Mouse (Mus musculus) G1E (cell line): ENCODE data around the gene Ell2. TPM values are rescaled to one million over a fixed set of nuclear protein-coding genes. Genes with fewer than 3 reads are reported as not detected.

Experiments used
- ATAC-seq: 2 replicates; pipeline ENCODE4 v1.8.0; 2016; ENCODE audit warnings: mild to moderate bottlenecking; ENCODE audit not compliant: insufficient number of reproducible peaks, poor library complexity, low FRiP score, severe bottlenecking; ENCODE audit errors: extremely low read depth
- DNase-seq: peaks from one replicate; pipeline ENCODE4 v3.0.0; 2012; ENCODE audit warnings: low spot score
- H3K27me3 ChIP-seq: 2 replicates; pipeline ENCODE4 v1.6.1; 2012; ENCODE audit warnings: mild to moderate bottlenecking, low read length, inconsistent platforms; ENCODE audit not compliant: insufficient read depth
- H3K36me3 ChIP-seq: replicated peaks from 2 replicates; pipeline ENCODE3; 2012; ENCODE audit warnings: mild to moderate bottlenecking, inconsistent platforms
- H3K4me1 ChIP-seq: 2 replicates; pipeline ENCODE4 v1.6.1; 2012; ENCODE audit warnings: low read depth, low read length, inconsistent platforms, mixed read lengths; ENCODE audit not compliant: insufficient read depth
- H3K4me3 ChIP-seq: 2 replicates; pipeline ENCODE4 v1.5.1; 2012; ENCODE audit warnings: low read depth, mild to moderate bottlenecking, inconsistent platforms, low read length, moderate library complexity, mixed read lengths
- H3K9me3 ChIP-seq: replicated peaks from 2 replicates; pipeline ENCODE4 v1.6.1; 2012; ENCODE audit warnings: inconsistent platforms
- CTCF ChIP-seq: IDR thresholded peaks from 2 replicates; pipeline ENCODE4 v1.5.1; 2012; ENCODE audit warnings: low read depth, low read length, inconsistent platforms, mixed read lengths
- GATA1 ChIP-seq: IDR thresholded peaks from 2 replicates; pipeline ENCODE4 v1.6.1; 2012; ENCODE audit warnings: borderline replicate concordance, low read length, inconsistent platforms, mixed read lengths
- GATA2 ChIP-seq: IDR thresholded peaks from 2 replicates; pipeline ENCODE4 v1.6.1; 2012; ENCODE audit warnings: low read depth, low read length, inconsistent platforms, borderline replicate concordance
- POLR2AphosphoS5 ChIP-seq: IDR thresholded peaks from 2 replicates; pipeline ENCODE4 v1.6.1; 2012; ENCODE audit warnings: low read depth, low read length, inconsistent platforms; ENCODE audit not compliant: insufficient replicate concordance
- TAL1 ChIP-seq: conservative IDR thresholded peaks from 2 replicates; pipeline ENCODE4 v1.6.1; 2012; ENCODE audit warnings: low read depth, low read length, inconsistent platforms, mixed read lengths
- polyA plus RNA-seq: library from polyadenylated mRNA; stranded (reverse); fragments of >175 nt; gene quantifications from 2 replicates; pipeline ENCODE4 v1.2.3, GENCODE M21; 2012
- total RNA-seq, 2 experiments: library from RNA; stranded (forward) in 1 of 2; stranded (reverse) in 1 of 2; fragments of 200-1000 nt in 1 of 2; fragments of >200 nt in 1 of 2; fragmentation: Nextera tagmentation in 1 of 2; gene quantifications; 2 replicates each; pipeline ENCODE4 v1.2.3; 2014 to 2017

The Ell2 gene
- total and polyA plus RNA-seq, 3 experiments: 18.9 to 68.9 (median 37.2) TPM

DNA sequence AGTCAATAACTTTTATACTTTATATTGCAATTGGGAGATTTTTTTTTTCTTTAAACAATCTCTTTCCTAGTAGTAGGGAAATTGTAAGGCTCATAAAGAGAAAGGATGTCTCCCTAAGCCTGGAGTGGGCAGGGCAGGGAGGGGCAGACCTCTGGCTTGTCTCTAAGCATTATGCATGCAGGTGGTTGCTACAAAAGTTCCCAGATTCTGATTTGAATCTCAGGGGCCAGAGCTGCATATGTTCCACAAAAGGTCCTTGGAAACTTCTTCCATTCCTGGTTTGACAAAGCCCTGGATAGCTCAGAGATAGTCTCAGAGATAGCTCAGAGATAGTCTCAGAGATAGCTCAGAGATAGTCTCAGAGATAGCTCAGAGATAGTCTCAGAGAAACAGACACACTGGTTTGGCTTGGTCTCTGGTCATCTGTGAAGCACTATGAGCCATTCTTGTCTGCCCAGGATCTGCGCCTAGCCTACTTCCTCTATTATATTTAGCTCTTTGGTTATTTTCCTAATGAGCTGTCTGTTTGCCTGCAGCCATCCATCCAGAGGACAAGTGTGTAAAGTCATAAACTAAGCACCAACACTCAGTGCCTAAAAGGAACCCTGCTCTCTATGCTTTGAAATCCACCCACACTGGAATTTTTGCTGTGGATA, 84.1 kb downstream of the Ell2 start:
- no peak overlapping the region for H3K4me3 ChIP-seq
- TF ChIP-seq GATA2 (no peak), GATA1 (no peak), CTCF (no peak), TAL1 (no peak), POLR2AphosphoS5 (no peak)
- peaks cover 24% of the 10 kb centered on the region for H3K4me1 ChIP-seq
- H3K36me3 ChIP-seq: no peaks in the 10 kb centered on the region
- no peak for DNase-seq
- no peaks in the 10 kb centered on the region for H3K27me3 ChIP-seq
- no peaks in the 10 kb centered on the region for H3K9me3 ChIP-seq
- no peak for ATAC-seq

DNA sequence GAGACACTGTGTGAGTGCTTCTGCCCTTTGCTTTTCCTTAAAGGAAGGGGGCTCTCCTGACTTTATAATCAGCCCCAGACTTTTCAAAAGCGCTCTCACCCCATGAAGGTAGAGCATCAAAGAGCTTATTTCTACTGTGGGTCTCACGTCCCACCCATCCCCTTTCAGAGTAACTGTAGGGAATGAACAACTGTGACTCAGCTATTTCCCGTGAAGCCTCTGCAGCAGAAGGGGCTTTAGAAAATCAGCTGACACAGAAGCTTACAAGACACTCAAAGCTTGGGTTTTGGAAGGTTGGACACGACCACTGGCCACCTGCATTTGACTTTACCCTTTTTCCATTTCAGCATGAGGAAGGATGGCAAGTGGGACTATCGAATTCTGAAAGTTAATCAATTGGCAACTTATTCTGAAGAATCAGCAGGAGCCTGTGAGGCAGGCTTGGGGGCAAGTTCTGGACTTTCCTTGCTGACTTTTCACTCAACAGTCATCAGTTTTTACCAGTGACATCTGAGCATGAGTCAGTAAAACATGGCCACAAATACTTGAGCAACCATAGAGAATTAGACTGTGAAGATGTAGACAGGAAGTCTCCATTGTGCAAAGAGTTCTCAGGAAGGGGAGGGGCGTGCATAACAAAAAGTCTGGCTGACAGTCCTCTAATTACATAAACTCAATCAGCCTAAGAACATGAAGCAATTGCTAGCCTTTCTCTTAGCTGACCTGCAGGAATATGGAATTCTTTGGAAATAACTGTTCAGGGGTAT, 87.5 kb downstream of the Ell2 start:
- TF ChIP-seq TAL1 (no peak), GATA1 (no peak)
- DNase-seq (no peak), ATAC-seq (peak; percentile 19; the same call in 1 of the 2 replicates)
- H3K4me1 ChIP-seq: peaks cover 41% of the 10 kb centered on the region
- no peaks in the 10 kb centered on the region for H3K36me3 ChIP-seq
- no peak overlapping the region; the same call in 1 of the 2 replicates for H3K4me3 ChIP-seq
- no peaks in the 10 kb centered on the region for H3K27me3 ChIP-seq
- H3K9me3 ChIP-seq: no peaks in the 10 kb centered on the region

DNA sequence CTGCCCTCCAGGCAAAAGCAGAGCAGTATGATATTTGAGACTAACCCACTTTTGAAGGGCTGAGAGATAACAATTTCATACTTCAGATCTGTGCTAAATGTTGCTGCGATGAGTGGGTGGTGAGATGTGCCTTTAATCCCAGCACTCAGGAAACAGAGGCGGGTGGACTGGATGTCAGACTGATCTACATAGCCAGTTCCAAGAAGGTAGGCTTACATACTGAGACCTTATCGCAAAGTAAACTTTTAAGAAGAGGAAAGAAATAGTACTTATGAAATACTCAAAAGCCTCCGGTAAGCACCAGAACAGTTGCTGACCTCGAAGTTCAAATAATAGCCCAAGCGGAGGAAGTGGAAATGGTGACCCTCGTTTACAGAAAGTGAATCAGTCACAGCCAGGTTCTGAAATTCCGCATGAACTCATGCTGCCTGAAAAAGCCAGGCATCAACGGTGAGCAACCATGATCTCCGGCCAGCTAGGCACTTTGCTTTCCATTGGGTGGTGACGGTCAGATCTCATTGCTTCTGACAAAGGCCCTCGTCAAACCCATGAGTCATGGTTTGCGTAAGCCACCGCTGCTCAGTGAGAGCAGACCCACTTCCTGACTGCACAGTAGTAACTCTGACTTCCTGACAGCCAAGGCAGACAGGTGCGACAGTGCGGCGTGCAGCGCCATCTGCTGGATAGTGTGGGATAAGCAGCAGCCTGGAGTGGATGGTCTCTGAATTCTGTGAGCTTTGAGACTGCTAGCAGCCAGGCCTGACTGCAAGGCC, 91.0 kb downstream of the Ell2 start:
- peak overlapping the region; percentile 65 for H3K4me3 ChIP-seq
- ATAC-seq: peak; percentile 99
- H3K9me3 ChIP-seq: no peaks in the 10 kb centered on the region
- H3K27me3 ChIP-seq: 0 out of 2 replicates have a peak, but pooled peaks cover 3% of the 10 kb centered on the region
- DNase-seq: peak; percentile 82
- no peaks in the 10 kb centered on the region for H3K36me3 ChIP-seq
- TF ChIP-seq TAL1 (no peak), POLR2AphosphoS5 (no peak), GATA2 (no peak), GATA1 (no peak), CTCF (peak; percentile 99)
- peaks cover 41% of the 10 kb centered on the region for H3K4me1 ChIP-seq

GRCm38 (mm10) chr13:75798413-75799302, 92.1 kb downstream of the Ell2 start:
- DNase-seq (no peak), ATAC-seq (no peak)
- Histone ChIP-seq H3K36me3 (no peaks in the 10 kb centered on the region), H3K27me3 (0 out of 2 replicates have a peak, but pooled peaks cover 3% of the 10 kb centered on the region), H3K4me1 (peaks cover 36% of the 10 kb centered on the region), H3K4me3 (no peak overlapping the region), H3K9me3 (no peaks in the 10 kb centered on the region)
- no peak for TF ChIP-seq GATA2
- TF ChIP-seq CTCF: no peak
- TF ChIP-seq POLR2AphosphoS5: no peak
- TF ChIP-seq GATA1: no peak
- TF ChIP-seq TAL1: no peak

DNA sequence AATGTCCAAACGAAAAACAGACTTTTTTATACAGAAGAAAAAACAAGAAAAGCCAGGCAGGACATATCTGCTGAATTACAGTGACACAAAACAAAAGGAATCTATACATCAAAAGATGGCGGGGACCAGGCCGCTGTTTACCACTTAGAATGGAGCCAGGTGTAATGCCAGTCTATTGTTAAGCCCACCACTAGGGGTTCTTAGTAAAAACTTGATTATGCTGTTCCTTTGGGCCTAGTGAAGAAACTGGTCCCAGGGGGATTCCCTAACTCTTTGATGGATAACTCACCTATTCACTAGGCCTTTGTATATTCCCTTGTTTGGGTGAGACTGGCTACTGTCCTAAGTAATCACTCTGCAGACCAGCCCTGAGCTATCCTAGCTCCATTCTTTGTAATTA, 92.9 kb downstream of the Ell2 start:
- DNase-seq (no peak), ATAC-seq (no peak)
- H3K36me3 ChIP-seq: no peaks in the 10 kb centered on the region
- H3K4me1 ChIP-seq: peaks cover 28% of the 10 kb centered on the region
- H3K9me3 ChIP-seq: no peaks in the 10 kb centered on the region
- 0 out of 2 replicates have a peak, but pooled peaks cover 3% of the 10 kb centered on the region for H3K27me3 ChIP-seq
- no peak overlapping the region for H3K4me3 ChIP-seq
- TF ChIP-seq TAL1 (no peak), GATA1 (no peak), CTCF (no peak), GATA2 (no peak), POLR2AphosphoS5 (no peak)

DNA sequence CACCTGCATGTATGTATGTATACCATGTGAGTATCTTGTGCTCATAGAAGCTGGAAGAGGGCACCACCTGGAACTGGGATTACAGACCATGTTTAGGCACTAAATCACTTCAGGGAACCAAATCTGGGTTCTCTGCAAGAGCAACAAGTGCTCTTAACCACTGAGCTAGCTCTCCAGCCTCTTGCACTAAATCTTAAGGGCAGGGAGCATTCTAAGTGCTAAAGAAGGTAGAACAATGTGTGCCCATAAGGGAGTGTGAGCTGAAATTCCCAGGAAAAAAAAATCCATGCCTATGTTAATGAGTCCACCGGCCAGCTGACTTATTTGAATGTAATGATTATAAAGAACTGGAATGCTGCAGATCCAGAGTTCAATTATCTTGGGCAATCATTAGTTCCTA, 101.4 kb downstream of the Ell2 start:
- H3K4me1 ChIP-seq: no peaks in the 10 kb centered on the region
- H3K36me3 ChIP-seq: no peaks in the 10 kb centered on the region
- peaks cover 2% of the 10 kb centered on the region; the same call in 1 of the 2 replicates for H3K27me3 ChIP-seq
- DNase-seq (no peak), ATAC-seq (no peak)
- no peaks in the 10 kb centered on the region for H3K9me3 ChIP-seq
- H3K4me3 ChIP-seq: no peak overlapping the region
- TF ChIP-seq GATA1 (no peak), TAL1 (no peak), POLR2AphosphoS5 (no peak), GATA2 (no peak), CTCF (no peak)
